Mouse (Mus musculus): Measurements from ENCODE around the gene Igfbpl1. TPM values are rescaled to one million over a fixed set of nuclear protein-coding genes. Genes with fewer than 3 reads are reported as not detected.

The Igfbpl1 gene
- polyA plus RNA-seq, 2 experiments from 2014 or later = not detected

- ATAC-seq = no peak
Observed at GRCm38 (mm10) chr4:45769791-45770637, 56.7 kb downstream of the Igfbpl1 start.

- ATAC-seq = no peak
Observed at GRCm38 (mm10) chr4:45769141-45769540, 57.6 kb downstream of the Igfbpl1 start.

- ATAC-seq = no peak
Observed at GRCm38 (mm10) chr4:45767891-45768558, 58.7 kb downstream of the Igfbpl1 start.

GRCm38 (mm10) chr4:45766774-45767173 lies 59.9 kb downstream of the Igfbpl1 start:
- ATAC-seq = no peak

GRCm38 (mm10) chr4:45765565-45766201 lies 61.0 kb downstream of the Igfbpl1 start:
- ATAC-seq = no peak

GRCm38 (mm10) chr4:45765121-45765564 lies 61.6 kb downstream of the Igfbpl1 start:
- ATAC-seq = no peak

- no peak for ATAC-seq
Observed at GRCm38 (mm10) chr4:45764141-45764494, 62.6 kb downstream of the Igfbpl1 start.

GRCm38 (mm10) chr4:45763288-45764140 lies 63.2 kb downstream of the Igfbpl1 start:
- ATAC-seq = no peak

GRCm38 (mm10) chr4:45762600-45762999 lies 64.1 kb downstream of the Igfbpl1 start:
- no peak for ATAC-seq

Other genes with a start within 250 kb of the Igfbpl1 start
- gene Aldh1b1, start 27.9 kb downstream of the Igfbpl1 start, polyA plus RNA-seq (2017; shearing (Covaris generic)) = 10 to 100 TPM in 1 of 2 experiments, 1 to 10 TPM in 1; 3.0 to 10.2 TPM
- gene Stra6l, start 21.7 kb upstream of the Igfbpl1 start, polyA plus RNA-seq (2017; shearing (Covaris generic)) = under 1 TPM in 1 of 2 experiments, not detected in 1; 0.15 TPM
- under 1 TPM; 0.12 to 0.29 TPM for gene Ccdc180, start 63.4 kb upstream of the Igfbpl1 start, polyA plus RNA-seq (2017; shearing (Covaris generic))
- 1 to 10 TPM in 1 of 2 experiments, under 1 TPM in 1; 0.61 to 3.5 TPM for gene Tdrd7, start 138.4 kb upstream of the Igfbpl1 start, polyA plus RNA-seq (2017; shearing (Covaris generic))
- gene Tmod1, start 212.0 kb upstream of the Igfbpl1 start, polyA plus RNA-seq (2017; shearing (Covaris generic)) = 1 to 10 TPM; 1.6 to 4.0 TPM